Mouse (Mus musculus): Measurements from ENCODE around the gene Ric3. TPM values are rescaled to one million over a fixed set of nuclear protein-coding genes. Genes with fewer than 3 reads are reported as not detected.
A peak's percentile ranks its signal among the peaks of the same experiment; 100 is the strongest.

Ric3 gene
- total RNA-seq (2012; rRNA removed) (0.13 TPM in 1 of 2 replicates, not detected in the other), total RNA-seq (2014; rRNA removed) (not detected in 2 replicates), polyA plus RNA-seq (2012; ENCODE audit: insufficient read length, low read depth) (not detected in 2 replicates)

DNA sequence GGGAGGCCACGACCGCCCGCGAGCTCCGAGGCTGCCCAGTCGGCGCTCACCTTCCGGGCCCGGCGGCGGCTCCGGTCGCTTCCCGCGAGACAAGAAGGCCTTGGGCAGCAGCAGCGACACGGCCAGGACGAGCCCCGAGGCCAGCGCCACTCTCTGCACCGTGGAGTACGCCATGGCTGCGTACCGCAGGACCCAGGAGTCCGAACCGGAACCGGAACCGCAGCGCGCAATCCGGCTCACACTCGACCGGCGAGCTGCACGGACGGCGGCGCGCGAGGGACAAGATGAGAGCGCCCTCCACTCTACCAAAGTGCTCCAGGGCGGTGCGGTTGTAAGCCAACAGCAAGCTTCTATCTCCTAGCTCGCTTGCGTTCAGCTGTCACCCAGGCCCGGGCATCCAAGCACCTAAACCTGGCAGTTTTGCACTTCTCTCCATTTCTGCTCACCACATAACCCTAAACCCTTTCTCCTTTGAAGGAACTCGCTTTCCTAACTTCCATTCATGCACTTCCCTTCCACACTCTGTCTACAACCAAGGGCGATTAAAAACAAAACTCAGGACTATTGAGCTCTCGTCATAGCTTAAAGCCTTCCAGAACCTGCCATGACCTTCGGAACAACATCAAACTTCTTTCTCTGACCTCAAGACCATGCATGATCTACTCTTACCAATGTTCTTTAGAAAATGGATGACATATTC is at the start of gene Ric3:
Ric3 (minus strand) TSS at position 219 of the 700 bp plus-strand sequence.
- Histone ChIP-seq H3K9ac (ENCODE audit: insufficient read depth, low read depth) (no peak within 1 kb of the TSS), H3K27ac (ENCODE audit: insufficient read depth, low read depth) (no peak within 1 kb of the TSS), H3K4me3 (replicated peaks in 1 of 3; ENCODE audit: low read depth in 2 of 3, low read length in 2 of 3, poor library complexity in 1 of 3) (no peak within 1 kb of the TSS), H3K9me3 (replicated peaks; ENCODE audit: low read length) (no peaks in the 10 kb centered on the region), H3K79me2 (replicated peaks; ENCODE audit: control insufficient read depth, extremely low read depth, insufficient read depth, poor library complexity, severe bottlenecking) (no peaks in the 10 kb centered on the region), H3K36me3 (replicated peaks in 1 of 2; ENCODE audit: control insufficient read depth in 1 of 2, insufficient read depth in 1 of 2, low read length in 1 of 2) (no peaks in the 10 kb centered on the region), H3K27me3 (replicated peaks) (peaks cover 56% of the 10 kb centered on the region), H3K4me1 (ENCODE audit: control insufficient read depth in 1 of 2, insufficient read depth in 2 of 2) (no peaks in the 10 kb centered on the region), H3K4me2 (ENCODE audit: insufficient read depth, low read depth, poor library complexity, severe bottlenecking) (no peak within 1 kb of the TSS)
- in situ Hi-C loops (cut with MboI; ENCODE audit: low pct_ligation_motif_present, low pct_unique_long_range_greater_than_20kb, low sequenced_read_pairs), result no loop called here
- TF ChIP-seq PAX5 (IDR thresholded peaks at IDR 0.05; ENCODE audit: low read length) (no peak), MXI1 (IDR thresholded peaks at IDR 0.05; ENCODE audit: low read depth, low read length) (no peak)
- dilution Hi-C loops (cut with MboI; ENCODE audit: extremely low pct_ligation_motif_present, extremely low pct_unique_long_range_greater_than_20kb, low sequenced_read_pairs), result no loop called here
- DNase-seq (ENCODE audit: extremely low read depth), result no peak

DNA sequence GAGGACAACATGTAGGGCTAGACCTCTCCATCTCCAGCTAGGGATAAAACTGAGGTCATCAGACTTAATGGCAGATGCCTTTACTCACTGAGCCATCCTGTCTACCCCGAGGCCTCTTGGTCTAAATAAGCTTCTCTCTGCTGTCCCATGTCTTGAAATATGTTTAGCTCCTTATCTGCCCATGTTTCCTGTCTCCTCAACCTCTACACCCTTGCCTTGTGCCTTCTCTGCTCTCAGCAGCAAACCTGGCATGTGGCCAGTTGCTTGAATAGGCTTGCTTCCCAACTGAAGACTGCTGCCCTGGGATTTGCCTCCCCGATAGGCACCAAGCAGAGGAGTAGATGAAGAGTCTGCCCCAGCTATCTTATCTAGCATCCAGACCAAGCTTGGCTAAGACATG is 48.4 kb upstream of the Ric3 start:
- dilution Hi-C loops (cut with MboI; ENCODE audit: extremely low pct_ligation_motif_present, extremely low pct_unique_long_range_greater_than_20kb, low sequenced_read_pairs), result no loop called here
- DNase-seq (ENCODE audit: extremely low read depth), result no peak

DNA sequence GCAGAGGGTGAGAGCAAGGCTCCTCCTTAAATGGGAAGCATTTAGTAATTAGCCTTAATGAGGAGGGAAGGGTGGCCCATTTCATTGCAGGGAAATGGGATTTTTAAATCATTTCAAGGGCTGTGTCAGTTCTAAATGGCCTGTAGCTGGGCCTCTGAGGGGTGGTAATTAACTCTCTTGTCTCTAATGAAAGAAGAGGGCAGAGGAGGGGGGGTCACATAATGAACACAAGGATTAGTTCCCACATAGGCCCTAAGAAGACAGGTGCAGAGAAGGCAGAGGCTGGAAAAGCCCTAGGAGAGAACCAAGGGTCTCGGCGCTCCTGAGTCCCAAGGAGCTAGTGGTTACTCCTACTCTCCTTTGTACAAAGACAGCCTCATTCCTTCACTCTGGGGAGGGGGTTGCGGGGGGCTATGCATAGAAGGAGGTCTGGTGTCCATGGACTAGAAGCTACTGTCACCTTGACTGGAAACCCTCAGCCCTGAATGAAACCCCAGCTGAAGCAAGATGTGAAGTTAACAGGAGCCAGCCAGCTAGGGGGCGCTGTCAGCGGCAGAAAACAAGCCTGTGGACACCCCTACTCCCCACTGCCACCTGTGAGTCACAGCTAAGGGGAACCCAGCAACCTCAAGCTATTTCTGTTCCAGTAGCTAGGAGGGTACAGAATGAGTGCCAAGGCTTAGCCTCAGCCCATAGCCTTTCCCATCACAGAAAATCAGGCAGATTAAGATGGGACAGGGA is 47.0 kb upstream of the Ric3 start:
- Histone ChIP-seq H3K27me3 (replicated peaks) (peaks cover 78% of the 10 kb centered on the region), H3K9ac (ENCODE audit: insufficient read depth, low read depth) (no peak overlapping the region), H3K4me3 (replicated peaks in 1 of 3; ENCODE audit: low read depth in 2 of 3, low read length in 2 of 3, poor library complexity in 1 of 3) (no peak overlapping the region), H3K27ac (ENCODE audit: insufficient read depth, low read depth) (no peak overlapping the region), H3K4me1 (ENCODE audit: control insufficient read depth in 1 of 2, insufficient read depth in 2 of 2) (no peaks in the 10 kb centered on the region), H3K36me3 (replicated peaks in 1 of 2; ENCODE audit: control insufficient read depth in 1 of 2, insufficient read depth in 1 of 2, low read length in 1 of 2) (no peaks in the 10 kb centered on the region), H3K4me2 (ENCODE audit: insufficient read depth, low read depth, poor library complexity, severe bottlenecking) (no peak overlapping the region), H3K79me2 (replicated peaks; ENCODE audit: control insufficient read depth, extremely low read depth, insufficient read depth, poor library complexity, severe bottlenecking) (no peaks in the 10 kb centered on the region), H3K9me3 (replicated peaks; ENCODE audit: low read length) (peaks cover 2% of the 10 kb centered on the region)
- DNase-seq (ENCODE audit: extremely low read depth), result no peak
- peak in 1 of 2 experiments; percentile 35; a peak in 2 of 4 replicates for TF ChIP-seq CTCF (conservative IDR thresholded peaks at IDR 0.05 in 1 of 2, IDR thresholded peaks at IDR 0.05 in 1 of 2; ENCODE audit: low read depth in 2 of 2, low read length in 2 of 2)
- no peak for TF ChIP-seq ELF1 (IDR thresholded peaks at IDR 0.05; ENCODE audit: low read depth, low read length)
- dilution Hi-C loops (cut with MboI; ENCODE audit: extremely low pct_ligation_motif_present, extremely low pct_unique_long_range_greater_than_20kb, low sequenced_read_pairs) (no loop called here), in situ Hi-C loops (cut with MboI; ENCODE audit: low pct_ligation_motif_present, low pct_unique_long_range_greater_than_20kb, low sequenced_read_pairs) (loop anchor here (10.0 kb wide), 1 partner anchor 295 kb away; no protein-coding TSS in a partner anchor)

More for the DNA sequence above, 48.4 kb upstream of the Ric3 start:
- TF ChIP-seq ZC3H11A (IDR thresholded peaks at IDR 0.05; ENCODE audit: low read depth, low read length), result no peak
- TF ChIP-seq CTCF (conservative IDR thresholded peaks at IDR 0.05 in 1 of 2, IDR thresholded peaks at IDR 0.05 in 1 of 2; ENCODE audit: low read depth in 2 of 2, low read length in 2 of 2), result no peak
- no peak for TF ChIP-seq BHLHE40 (IDR thresholded peaks at IDR 0.05; ENCODE audit: low read depth, low read length)
- no peak for TF ChIP-seq ELF1 (IDR thresholded peaks at IDR 0.05; ENCODE audit: low read depth, low read length)
- no peak for TF ChIP-seq CHD1 (IDR thresholded peaks at IDR 0.05; ENCODE audit: low read depth, low read length)
- TF ChIP-seq SIN3A (IDR thresholded peaks at IDR 0.05; ENCODE audit: low read length), result no peak
- TF ChIP-seq TCF12 (IDR thresholded peaks at IDR 0.05; ENCODE audit: low read depth, low read length), result no peak
- TF ChIP-seq ZNF384 (IDR thresholded peaks at IDR 0.05; ENCODE audit: low read depth, low read length), result no peak
- H3K27ac ChIP-seq (ENCODE audit: insufficient read depth, low read depth), result no peak overlapping the region
- in situ Hi-C loops (cut with MboI; ENCODE audit: low pct_ligation_motif_present, low pct_unique_long_range_greater_than_20kb, low sequenced_read_pairs), result loop anchor here (10.0 kb wide), 1 partner anchor 293 kb away; no protein-coding TSS in a partner anchor
- peaks cover 80% of the 10 kb centered on the region for H3K27me3 ChIP-seq (replicated peaks)
- H3K9me3 ChIP-seq (replicated peaks; ENCODE audit: low read length), result peaks cover 2% of the 10 kb centered on the region
- no peaks in the 10 kb centered on the region for H3K79me2 ChIP-seq (replicated peaks; ENCODE audit: control insufficient read depth, extremely low read depth, insufficient read depth, poor library complexity, severe bottlenecking)
- H3K4me1 ChIP-seq (ENCODE audit: control insufficient read depth in 1 of 2, insufficient read depth in 2 of 2), result no peaks in the 10 kb centered on the region
- H3K36me3 ChIP-seq (replicated peaks in 1 of 2; ENCODE audit: control insufficient read depth in 1 of 2, insufficient read depth in 1 of 2, low read length in 1 of 2), result no peaks in the 10 kb centered on the region
- no peak overlapping the region for H3K4me3 ChIP-seq (replicated peaks in 1 of 3; ENCODE audit: low read depth in 2 of 3, low read length in 2 of 3, poor library complexity in 1 of 3)
- H3K9ac ChIP-seq (ENCODE audit: insufficient read depth, low read depth), result no peak overlapping the region
- H3K4me2 ChIP-seq (ENCODE audit: insufficient read depth, low read depth, poor library complexity, severe bottlenecking), result no peak overlapping the region
